ENCODE assay signal across 9 mouse cellular contexts in genomic region chr16:17732841-17733340, GRCm38 (mm10). TPM values are rescaled to one million over a fixed set of nuclear protein-coding genes. Genes with fewer than 3 reads are reported as not detected.
DNase-seq lines count a peak whose midpoint lies in the region; ATAC-seq and TF ChIP-seq lines count a peak whose summit lies in the region.
"Had no signal": no experiment of that assay in that cellular context is flagged by ENCODE, and none has a peak within 500 bp of the region (broad histone marks: within the 10 kb centered on the region; RNA-seq: fewer than 3 reads in every experiment).

Med15 (minus strand) TSS chr16:17732891.

- no peak within 1 kb of the TSS for H3K4me2 ChIP-seq in midbrain, embryonic 15.5 days

- no peak within 1 kb of the TSS for H3K27ac ChIP-seq in spleen, adult 2 months (ENCODE audit: insufficient read depth, low read length)
- H3K27ac ChIP-seq in embryonic facial prominence, embryonic 10.5 days (replicated peaks): no peak within 1 kb of the TSS
- H3K27ac ChIP-seq in heart, embryonic 10.5 days: no peak within 1 kb of the TSS
- no peak within 1 kb of the TSS for H3K27ac ChIP-seq in midbrain, embryonic 15.5 days

- TF ChIP-seq CTCF in spleen, adult 2 months (IDR thresholded peaks at IDR 0.05; ENCODE audit: extremely low read depth, insufficient read depth, insufficient read length, insufficient replicate concordance): no peak

- no peak for ATAC-seq in midbrain, embryonic 15.5 days (replicated peaks)

- no peak for TF ChIP-seq POLR2A in spleen, adult 2 months (IDR thresholded peaks at IDR 0.05; ENCODE audit: low read depth, low read length)

- no peaks in the 10 kb centered on the region; the same call in 1 of the 2 replicates for H3K27me3 ChIP-seq in spleen, adult 2 months (ENCODE audit: control insufficient read depth, insufficient read depth, low read length)
- H3K27me3 ChIP-seq in embryonic facial prominence, embryonic 10.5 days (replicated peaks; ENCODE audit: low read depth, poor library complexity, severe bottlenecking): peaks cover 26% of the 10 kb centered on the region
- peaks cover 18% of the 10 kb centered on the region for H3K27me3 ChIP-seq in heart, embryonic 10.5 days (ENCODE audit: insufficient read depth, poor library complexity, severe bottlenecking)
- no peaks in the 10 kb centered on the region for H3K27me3 ChIP-seq in midbrain, embryonic 15.5 days (replicated peaks)

- no peak within 1 kb of the TSS for H3K9ac ChIP-seq in midbrain, embryonic 15.5 days

- no peaks in the 10 kb centered on the region for H3K9me3 ChIP-seq in embryonic facial prominence, embryonic 10.5 days
- no peaks in the 10 kb centered on the region for H3K9me3 ChIP-seq in heart, embryonic 10.5 days
- H3K9me3 ChIP-seq in midbrain, embryonic 15.5 days: no peaks in the 10 kb centered on the region

- no peak for DNase-seq in spleen, adult 2 months (ENCODE audit: low read depth in 1 of 2, low spot score in 2 of 2)
- DNase-seq in spleen, postnatal 36 days (ENCODE audit: low spot score in 2 of 2): no peak
- no peak for DNase-seq in embryonic facial prominence, embryonic 10.5 days (ENCODE audit: low spot score)
- no peak for DNase-seq in heart, embryonic 10.5 days (ENCODE audit: low spot score)
- DNase-seq in layer of hippocampus, postnatal 36 days: no peak
- no peak for DNase-seq in urinary bladder, postnatal 25 days (ENCODE audit: low spot score)
- DNase-seq in thymus, postnatal 10 days (ENCODE audit: low spot score in 2 of 2): no peak

- H3K4me3 ChIP-seq in spleen, adult 2 months (ENCODE audit: extremely low read depth, insufficient read depth, insufficient read length): no peak within 1 kb of the TSS
- H3K4me3 ChIP-seq in embryonic facial prominence, embryonic 10.5 days: no peak within 1 kb of the TSS
- H3K4me3 ChIP-seq in heart, embryonic 10.5 days: no peak within 1 kb of the TSS
- no peak within 1 kb of the TSS for H3K4me3 ChIP-seq in midbrain, embryonic 15.5 days
- H3K4me3 ChIP-seq: erythroblast, embryonic 14.5 days had no signal

- H3K36me3 ChIP-seq in spleen, adult 2 months (ENCODE audit: control insufficient read depth, insufficient read depth, low read length): no peaks in the 10 kb centered on the region
- no peaks in the 10 kb centered on the region for H3K36me3 ChIP-seq in embryonic facial prominence, embryonic 10.5 days (replicated peaks)
- H3K36me3 ChIP-seq in heart, embryonic 10.5 days: no peaks in the 10 kb centered on the region
- no peaks in the 10 kb centered on the region for H3K36me3 ChIP-seq in midbrain, embryonic 15.5 days (replicated peaks)

- 48% methylated on average over 3 of the region's 3 CpGs for WGBS in spleen, adult 2 months
- 60% methylated on average over 3 of the region's 3 CpGs for WGBS in embryonic facial prominence, embryonic 10.5 days
- WGBS in heart, embryonic 10.5 days: 19% methylated on average over 3 of the region's 3 CpGs
- WGBS in midbrain, embryonic 15.5 days: 63% methylated on average over 3 of the region's 3 CpGs

- no peaks in the 10 kb centered on the region for H3K4me1 ChIP-seq in spleen, adult 2 months (ENCODE audit: control insufficient read depth, insufficient read depth, insufficient read length)
- 0 out of 2 replicates have a peak, but pooled peaks cover 3% of the 10 kb centered on the region for H3K4me1 ChIP-seq in embryonic facial prominence, embryonic 10.5 days
- no peaks in the 10 kb centered on the region for H3K4me1 ChIP-seq in heart, embryonic 10.5 days
- H3K4me1 ChIP-seq in midbrain, embryonic 15.5 days: no peaks in the 10 kb centered on the region

RNA-seq across cellular contexts. Expression of gene Med15, which starts in this region (rescaled TPM):
- 110 and 117 TPM in 2 replicates for polyA plus RNA-seq in spleen, adult 2 months (2012; rRNA removed)
- polyA plus RNA-seq in embryonic facial prominence, embryonic 10.5 days (2016; fragmentation: Nextera tagmentation; extraction: Ambion mirVana): 50.3 and 50.5 TPM in 2 replicates
- 45.4 and 48.0 TPM in 2 replicates for polyA plus RNA-seq in heart, embryonic 10.5 days (2016; fragmentation: Nextera tagmentation; extraction: Ambion mirVana)
- 10 to 100 TPM; 73.4 to 80.2 TPM for total RNA-seq in layer of hippocampus, postnatal 36 days (2021)
- 53.2 and 59.4 TPM in 2 replicates for polyA plus RNA-seq in midbrain, embryonic 15.5 days (2015; fragmentation: Nextera tagmentation; extraction: Ambion mirVana)
